Mouse (Mus musculus): ENCODE results near the gene Slc15a1. TPM values are rescaled to one million over a fixed set of nuclear protein-coding genes. Genes with fewer than 3 reads are reported as not detected.

Slc15a1 gene
- under 1 TPM in 1 of 2 experiments, not detected in 1; 0.16 TPM for polyA plus RNA-seq (2017; shearing (Covaris generic))

- ATAC-seq, result no peak
Observed at GRCm38 (mm10) chr14:121504781-121505484, at the start of gene Slc15a1. Gene Slc15a1 (minus strand): TSS chr14:121505252.

GRCm38 (mm10) chr14:121553785-121554184 lies 48.7 kb upstream of the Slc15a1 start:
- no peak for ATAC-seq

- no peak for ATAC-seq
Observed at GRCm38 (mm10) chr14:121552586-121552985, 47.5 kb upstream of the Slc15a1 start.

GRCm38 (mm10) chr14:121549834-121550233 lies 44.8 kb upstream of the Slc15a1 start:
- no peak for ATAC-seq

- no peak for ATAC-seq
Observed at GRCm38 (mm10) chr14:121547745-121548144, 42.7 kb upstream of the Slc15a1 start.

- no peak for ATAC-seq
Observed at GRCm38 (mm10) chr14:121546621-121547020, 41.6 kb upstream of the Slc15a1 start.

GRCm38 (mm10) chr14:121545551-121546331 lies 40.7 kb upstream of the Slc15a1 start:
- no peak for ATAC-seq

GRCm38 (mm10) chr14:121541262-121541661 lies 36.2 kb upstream of the Slc15a1 start:
- ATAC-seq, result no peak

GRCm38 (mm10) chr14:121534501-121534900 lies 29.4 kb upstream of the Slc15a1 start:
- ATAC-seq, result no peak

- no peak for ATAC-seq
Observed at GRCm38 (mm10) chr14:121530853-121531252, 25.8 kb upstream of the Slc15a1 start.

- ATAC-seq, result no peak
Observed at GRCm38 (mm10) chr14:121527883-121528282, 22.8 kb upstream of the Slc15a1 start.

- no peak for ATAC-seq
Observed at GRCm38 (mm10) chr14:121527201-121527600, 22.1 kb upstream of the Slc15a1 start.

GRCm38 (mm10) chr14:121521709-121522108 lies 16.7 kb upstream of the Slc15a1 start:
- no peak for ATAC-seq

- ATAC-seq, result no peak
Observed at GRCm38 (mm10) chr14:121516881-121517280, 11.8 kb upstream of the Slc15a1 start.

- no peak for ATAC-seq
Observed at GRCm38 (mm10) chr14:121508929-121509328, 3.9 kb upstream of the Slc15a1 start.

GRCm38 (mm10) chr14:121506336-121506735 lies 1.3 kb upstream of the Slc15a1 start:
- ATAC-seq, result no peak

- no peak for ATAC-seq
Observed at GRCm38 (mm10) chr14:121505485-121505860, 421 bp upstream of the Slc15a1 start.

GRCm38 (mm10) chr14:121500577-121500976 lies 4.5 kb downstream of the Slc15a1 start:
- no peak for ATAC-seq

- ATAC-seq, result no peak
Observed at GRCm38 (mm10) chr14:121499769-121500168, 5.3 kb downstream of the Slc15a1 start.

GRCm38 (mm10) chr14:121497800-121498199 lies 7.3 kb downstream of the Slc15a1 start:
- no peak for ATAC-seq

GRCm38 (mm10) chr14:121495741-121496140 lies 9.3 kb downstream of the Slc15a1 start:
- no peak for ATAC-seq

GRCm38 (mm10) chr14:121495120-121495519 lies 9.9 kb downstream of the Slc15a1 start:
- ATAC-seq, result no peak

GRCm38 (mm10) chr14:121494238-121494637 lies 10.8 kb downstream of the Slc15a1 start:
- ATAC-seq, result no peak

- ATAC-seq, result no peak
Observed at GRCm38 (mm10) chr14:121493712-121494111, 11.3 kb downstream of the Slc15a1 start.

All from CD4-positive, CD25-positive, alpha-beta regulatory T cell, adult 4 months (primary cell).